Mouse (Mus musculus) right cerebral cortex, postnatal 10 days (tissue): ENCODE results near the gene Enthd1.

Experiments
- DNase-seq, 2 experiments: peaks; one replicate each; pipeline ENCODE4 v3.0.0; 2021; ENCODE audit warnings: low spot score in 2 of 2

Gene Enthd1

GRCm38 (mm10) chr15:80574211-80575040, 9.5 kb upstream of the Enthd1 start:
- no peak for DNase-seq

- no peak for DNase-seq
These were observed 8.0 kb upstream of the Enthd1 start for GRCm38 (mm10) chr15:80572811-80573520.

- no peak for DNase-seq
These were observed 7.3 kb upstream of the Enthd1 start, which contains the start of gene Grap2 for GRCm38 (mm10) chr15:80572291-80572690. Grap2 (plus strand) TSS chr15:80572594.

- DNase-seq, result no peak
These were observed 6.7 kb upstream of the Enthd1 start for GRCm38 (mm10) chr15:80571611-80572010.

- DNase-seq, result no peak
These were observed 5.3 kb upstream of the Enthd1 start for GRCm38 (mm10) chr15:80570226-80570625.

- DNase-seq, result no peak
These were observed 4.2 kb upstream of the Enthd1 start for GRCm38 (mm10) chr15:80569205-80569604.

- no peak for DNase-seq
These were observed 2.8 kb upstream of the Enthd1 start for GRCm38 (mm10) chr15:80567731-80568130.

GRCm38 (mm10) chr15:80567139-80567538, 2.2 kb upstream of the Enthd1 start:
- no peak for DNase-seq

GRCm38 (mm10) chr15:80566696-80567095, 1.7 kb upstream of the Enthd1 start:
- DNase-seq, result no peak

- DNase-seq, result no peak
These were observed 1.2 kb downstream of the Enthd1 start for GRCm38 (mm10) chr15:80563634-80564208.

GRCm38 (mm10) chr15:80562446-80562845, 2.5 kb downstream of the Enthd1 start:
- no peak for DNase-seq

GRCm38 (mm10) chr15:80560646-80561580, 4.0 kb downstream of the Enthd1 start:
- no peak for DNase-seq

GRCm38 (mm10) chr15:80559978-80560377, 5.0 kb downstream of the Enthd1 start:
- no peak for DNase-seq

GRCm38 (mm10) chr15:80559534-80559933, 5.4 kb downstream of the Enthd1 start:
- no peak for DNase-seq

GRCm38 (mm10) chr15:80557745-80558144, 7.2 kb downstream of the Enthd1 start:
- DNase-seq, result no peak

GRCm38 (mm10) chr15:80556021-80556420, 8.9 kb downstream of the Enthd1 start:
- DNase-seq, result no peak

- no peak for DNase-seq
These were observed 9.8 kb downstream of the Enthd1 start for GRCm38 (mm10) chr15:80554860-80555822.

GRCm38 (mm10) chr15:80545430-80545829, 19.5 kb downstream of the Enthd1 start:
- DNase-seq, result no peak

GRCm38 (mm10) chr15:80544115-80544514, 20.8 kb downstream of the Enthd1 start:
- DNase-seq, result no peak

- no peak for DNase-seq
These were observed 26.1 kb downstream of the Enthd1 start for GRCm38 (mm10) chr15:80538671-80539340.
